Mouse (Mus musculus) gastrocnemius, adult 8-10 months (tissue): ENCODE data around the gene Tnfrsf1a. TPM values are rescaled to one million over a fixed set of nuclear protein-coding genes. Genes with fewer than 3 reads are reported as not detected.
"Not testable (repeated sequence)": the region's sequence is repeated elsewhere in the genome, so short reads cannot be mapped to it uniquely, and the experiment has no call there.

ENCODE experiments used
- DNase-seq, 2 experiments: peaks; one replicate each; pipeline ENCODE4 v3.0.0; 2022; ENCODE audit warnings: low spot score in 2 of 2
- total RNA-seq, 4 experiments: library from RNA; stranded (reverse); gene quantifications; 2 replicates each; pipeline ENCODE4 v1.2.4; 2022

Tnfrsf1a gene
- total RNA-seq: 10 to 100 TPM; 13.1 to 22.3 (median 16.3) TPM

- DNase-seq: no peak
These were observed at the start of gene Tnfrsf1a for GRCm38 (mm10) chr6:125348721-125349574. Gene Tnfrsf1a (plus strand): TSS chr6:125349362.

DNA sequence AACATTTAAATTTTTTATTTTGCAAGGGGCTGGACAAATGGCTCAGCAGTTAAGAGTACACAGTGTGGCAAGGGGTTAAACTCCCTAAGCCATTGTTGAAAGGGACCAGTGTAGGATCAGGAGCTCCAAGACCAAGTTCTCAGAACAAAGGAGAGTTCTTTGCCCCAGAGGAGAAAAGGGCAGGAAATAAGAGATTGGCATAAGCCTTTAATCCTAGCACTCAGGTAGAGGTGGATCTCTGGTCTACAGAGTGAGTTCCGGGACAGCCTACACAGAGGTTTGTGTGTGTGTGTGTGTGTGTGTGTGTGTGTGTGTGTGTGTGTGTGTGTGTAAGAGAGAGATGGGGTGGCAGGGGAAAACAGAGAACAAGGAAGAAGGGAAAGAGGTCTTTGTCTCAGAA is 48.2 kb upstream of the Tnfrsf1a start:
- no peak for DNase-seq

DNA sequence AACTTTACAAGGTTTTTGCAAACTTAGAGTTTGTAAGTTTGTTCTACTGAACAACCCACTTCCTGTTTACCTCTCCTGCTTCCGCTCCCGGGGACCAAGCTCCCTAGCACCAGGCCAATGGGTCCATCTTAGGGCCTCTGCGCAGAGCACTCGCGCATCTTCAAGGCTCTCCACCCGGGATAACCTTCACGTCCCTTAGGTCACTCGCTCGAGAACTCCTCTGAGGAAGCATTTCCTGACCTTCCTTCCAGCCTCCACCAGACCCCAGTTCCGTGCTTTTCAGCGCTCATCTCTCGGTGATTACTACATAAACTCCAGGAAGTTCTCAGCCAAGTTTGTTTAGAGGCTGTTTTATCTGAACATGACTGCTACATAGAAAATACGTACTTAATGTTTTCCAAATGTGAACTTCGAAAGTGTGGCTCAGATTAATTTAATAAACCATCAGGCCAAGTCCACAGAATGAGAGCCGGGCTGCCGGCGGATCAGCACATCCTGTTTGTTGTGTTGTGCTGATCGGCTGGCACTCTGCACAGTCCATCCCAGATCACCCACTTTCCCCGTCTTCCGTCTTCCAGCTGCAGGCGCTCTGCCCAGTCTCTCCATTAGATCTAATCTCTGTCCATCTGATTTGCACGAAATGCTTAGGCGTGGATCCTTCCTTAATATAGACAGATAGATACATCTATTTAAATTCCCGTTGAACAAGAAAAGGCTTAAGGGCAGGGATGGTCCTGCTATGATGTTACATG is 46.8 kb upstream of the Tnfrsf1a start:
- no peak for DNase-seq

- no peak for DNase-seq
These were observed 45.9 kb upstream of the Tnfrsf1a start for GRCm38 (mm10) chr6:125303242-125303641.

- not testable (repeated sequence) for DNase-seq
These were observed 44.8 kb upstream of the Tnfrsf1a start for GRCm38 (mm10) chr6:125304408-125304807.

DNA sequence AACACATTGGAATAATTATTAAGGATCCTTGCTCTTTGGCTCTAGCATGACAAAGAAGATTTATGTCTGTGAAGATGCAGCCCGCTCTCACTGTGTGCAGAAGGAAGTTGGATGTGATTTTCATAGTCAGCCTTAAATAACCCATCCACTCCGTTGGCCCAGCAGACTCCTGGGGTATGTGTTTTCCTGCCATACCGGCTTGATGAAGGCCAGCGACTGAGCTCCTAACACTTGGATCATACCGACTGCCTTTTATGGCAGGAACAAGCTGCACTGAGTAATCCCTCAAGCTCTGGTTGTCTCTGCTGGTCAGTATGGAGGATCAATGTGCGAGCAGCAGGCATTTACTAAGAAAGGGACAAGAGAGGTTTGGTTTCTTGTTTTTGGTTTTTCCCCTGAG is 43.7 kb upstream of the Tnfrsf1a start:
- DNase-seq: no peak

- DNase-seq: no peak
These were observed 42.1 kb upstream of the Tnfrsf1a start for GRCm38 (mm10) chr6:125307091-125307490.

- DNase-seq: no peak
These were observed 40.2 kb upstream of the Tnfrsf1a start for GRCm38 (mm10) chr6:125308921-125309320.

- no peak for DNase-seq
These were observed 39.8 kb upstream of the Tnfrsf1a start for GRCm38 (mm10) chr6:125309406-125309805.

GRCm38 (mm10) chr6:125312171-125312570 is 37.0 kb upstream of the Tnfrsf1a start:
- DNase-seq: no peak

GRCm38 (mm10) chr6:125312581-125313355 is 36.4 kb upstream of the Tnfrsf1a start:
- no peak for DNase-seq

GRCm38 (mm10) chr6:125313546-125314230 is 35.5 kb upstream of the Tnfrsf1a start, which contains the start of gene Ltbr:
Gene Ltbr (minus strand): TSS chr6:125313885.
- DNase-seq: peak; percentile 75 to 83

DNA sequence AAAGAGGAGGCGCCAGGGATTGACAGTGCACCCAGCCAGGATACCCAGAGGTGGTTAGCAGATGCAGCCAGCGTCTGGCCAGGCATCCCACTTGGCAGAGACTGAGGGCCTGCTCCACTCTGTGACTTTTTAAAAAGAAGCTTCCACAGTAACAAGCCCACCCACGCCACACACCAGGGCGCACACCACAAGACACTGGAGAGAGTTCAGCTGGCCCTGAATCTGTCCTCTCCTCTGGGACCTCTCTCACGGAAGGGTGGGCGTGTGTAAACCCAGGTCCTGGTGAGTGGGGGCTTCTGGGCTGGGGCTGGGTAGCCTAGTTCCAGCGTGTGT is 35.0 kb upstream of the Tnfrsf1a start:
- DNase-seq: no peak

DNA sequence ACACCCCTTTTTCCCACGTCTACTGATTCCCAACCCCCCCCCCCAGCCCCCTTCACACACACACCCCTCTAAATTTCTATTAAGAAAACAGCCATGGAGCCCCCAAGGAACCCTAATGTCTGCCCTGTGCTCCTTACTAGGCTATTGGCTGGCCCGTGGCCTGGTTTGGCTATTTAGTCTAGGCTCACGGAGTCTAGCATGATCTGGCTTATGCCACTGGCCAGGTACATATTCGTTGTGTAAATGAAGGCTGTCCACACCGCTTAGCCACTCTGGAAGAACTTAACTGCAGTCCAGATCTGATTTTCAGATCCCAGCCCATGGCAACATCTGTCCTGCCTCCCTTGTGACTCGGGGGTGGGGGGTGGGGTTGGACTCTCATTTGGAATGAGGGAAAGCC is 34.4 kb upstream of the Tnfrsf1a start:
- no peak for DNase-seq

DNA sequence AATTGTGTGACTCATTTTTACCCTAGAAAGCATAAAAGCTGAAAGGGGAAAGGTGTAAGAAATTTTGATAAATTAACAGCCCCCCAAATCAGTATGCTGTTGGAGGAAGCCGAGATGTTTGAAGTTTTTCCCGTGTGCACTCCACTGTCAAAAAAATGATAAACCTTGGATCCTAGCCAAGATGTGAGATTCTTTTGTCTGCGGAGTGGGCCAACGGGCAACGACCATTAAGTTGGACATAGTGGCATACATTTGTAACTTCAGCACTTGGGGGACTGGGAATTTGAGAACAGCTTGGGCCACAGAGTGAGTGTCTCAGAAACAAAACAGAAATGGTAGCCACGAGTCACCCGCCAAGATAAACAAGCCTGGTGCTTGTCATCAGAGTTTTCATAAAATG is 32.1 kb upstream of the Tnfrsf1a start:
- no peak for DNase-seq

DNA sequence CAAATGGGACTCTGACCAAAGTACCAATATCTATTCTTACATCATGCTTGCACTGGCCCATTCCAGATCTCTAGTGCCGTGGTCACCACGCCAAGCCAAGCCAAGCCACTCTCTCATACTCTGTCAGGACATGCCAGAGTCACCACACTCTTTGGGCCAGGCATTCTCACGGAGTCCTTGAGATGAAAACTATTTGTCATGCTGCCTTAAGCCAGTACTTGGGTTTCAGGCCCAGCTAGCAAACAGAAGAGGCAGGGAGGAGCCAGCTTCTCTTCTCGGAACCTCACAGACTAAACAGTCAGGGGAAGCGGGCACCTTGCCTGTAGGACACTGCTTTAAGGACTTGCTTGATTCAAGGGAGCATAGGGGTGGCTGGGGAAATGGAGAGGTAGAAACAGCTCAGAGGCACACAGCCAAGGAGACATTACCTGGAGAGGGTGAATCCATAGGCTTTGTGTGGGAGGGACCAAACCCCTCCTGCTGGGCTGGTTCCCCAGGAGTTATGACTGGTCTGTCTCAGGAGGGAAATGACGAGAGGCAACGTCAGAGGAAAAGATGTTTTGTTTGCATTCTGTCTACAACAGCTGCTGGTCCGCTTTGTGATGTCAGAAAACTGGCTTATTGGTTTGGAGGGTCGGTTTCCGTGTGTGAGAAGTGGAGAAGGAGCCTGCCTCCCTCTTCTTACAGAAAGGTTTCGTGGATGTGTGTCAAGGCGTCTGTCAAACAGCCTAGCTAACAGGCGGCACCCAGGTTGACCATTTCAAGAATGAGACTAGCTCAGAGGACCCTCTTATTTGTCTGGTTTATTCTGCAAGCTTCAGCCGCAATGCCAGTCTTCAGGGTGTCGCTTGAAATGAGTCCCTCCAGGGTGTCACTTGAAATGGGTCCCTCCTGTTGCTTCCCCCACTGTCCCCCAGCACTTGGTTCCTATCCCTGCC is 29.9 kb upstream of the Tnfrsf1a start:
- DNase-seq: no peak

- DNase-seq: no peak
These were observed 29.3 kb upstream of the Tnfrsf1a start for GRCm38 (mm10) chr6:125319919-125320296.

DNA sequence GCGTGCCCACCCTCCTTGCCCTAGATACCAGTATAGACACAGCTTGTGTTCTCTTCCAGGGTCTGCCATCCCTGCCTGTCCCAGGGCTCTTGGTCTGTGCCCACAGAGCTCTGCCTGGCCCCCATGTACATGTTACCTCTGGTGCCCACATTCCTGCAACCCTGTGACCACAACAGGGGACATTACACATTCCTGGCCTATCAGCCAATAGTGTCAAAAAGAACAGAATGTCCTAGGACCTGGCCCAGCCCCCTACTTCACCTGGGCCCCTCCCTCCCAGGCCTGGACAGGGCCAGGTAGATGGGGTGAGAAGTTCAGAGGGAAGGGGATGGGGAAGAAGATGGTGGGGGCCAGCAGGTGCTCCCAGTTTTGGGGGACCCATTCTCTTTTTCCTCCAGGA is 28.8 kb upstream of the Tnfrsf1a start, which contains the start of gene Scnn1a:
Gene Scnn1a (plus strand): TSS at position 337 of the 400 bp plus-strand sequence.
- no peak for DNase-seq

GRCm38 (mm10) chr6:125321114-125321855 is 27.9 kb upstream of the Tnfrsf1a start:
- DNase-seq: no peak
